Mouse (Mus musculus): ENCODE measurements around the gene Xirp1. TPM values are rescaled to one million over a fixed set of nuclear protein-coding genes. Genes with fewer than 3 reads are reported as not detected.

Xirp1 gene
- polyA plus RNA-seq, 1 experiment from 2014 or later = 0.25 TPM

Other genes with a start within 250 kb of the Xirp1 start
- gene Scn11a, start 198.1 kb downstream of the Xirp1 start, polyA plus RNA-seq (2016; fragmentation: Nextera tagmentation; extraction: Ambion mirVana) = 0.09 and 0.14 TPM in 2 replicates
- gene Wdr48, start 128.7 kb downstream of the Xirp1 start, polyA plus RNA-seq (2016; fragmentation: Nextera tagmentation; extraction: Ambion mirVana) = 63.1 and 67.7 TPM in 2 replicates
- gene Gorasp1, start 86.0 kb downstream of the Xirp1 start, polyA plus RNA-seq (2016; fragmentation: Nextera tagmentation; extraction: Ambion mirVana) = 22.6 and 23.8 TPM in 2 replicates
- 0.28 and 0.38 TPM in 2 replicates for gene Ttc21a, start 86.0 kb downstream of the Xirp1 start, polyA plus RNA-seq (2016; fragmentation: Nextera tagmentation; extraction: Ambion mirVana)
- gene Csrnp1, start 38.9 kb downstream of the Xirp1 start, polyA plus RNA-seq (2016; fragmentation: Nextera tagmentation; extraction: Ambion mirVana) = 2.4 and 2.7 TPM in 2 replicates
- gene Cx3cr1, start 46.3 kb upstream of the Xirp1 start, polyA plus RNA-seq (2016; fragmentation: Nextera tagmentation; extraction: Ambion mirVana) = 7.4 and 7.8 TPM in 2 replicates
- not detected in 2 replicates for gene Ccr8, start 68.5 kb upstream of the Xirp1 start, polyA plus RNA-seq (2016; fragmentation: Nextera tagmentation; extraction: Ambion mirVana)
- 38.2 and 38.6 TPM in 2 replicates for gene Slc25a38, start 86.8 kb upstream of the Xirp1 start, polyA plus RNA-seq (2016; fragmentation: Nextera tagmentation; extraction: Ambion mirVana)
- 867 and 933 TPM in 2 replicates for gene Rpsa, start 104.1 kb upstream of the Xirp1 start, polyA plus RNA-seq (2016; fragmentation: Nextera tagmentation; extraction: Ambion mirVana)
- gene Mobp, start 126.1 kb upstream of the Xirp1 start, polyA plus RNA-seq (2016; fragmentation: Nextera tagmentation; extraction: Ambion mirVana) = 0.08 and 0.17 TPM in 2 replicates